Mouse (Mus musculus): Measurements from ENCODE around the gene Col17a1. TPM values are rescaled to one million over a fixed set of nuclear protein-coding genes. Genes with fewer than 3 reads are reported as not detected.

Gene Col17a1
- polyA plus RNA-seq, 1 experiment from 2014 or later, result 40.6 TPM

Other genes starting within 250 kb of the Col17a1 start
- 15.8 and 16.0 TPM in 2 replicates for gene Sh3pxd2a, start 227.7 kb downstream of the Col17a1 start, polyA plus RNA-seq (2015; fragmentation: Nextera tagmentation; extraction: Ambion mirVana)
- gene Stn1, start 154.6 kb downstream of the Col17a1 start, polyA plus RNA-seq (2015; fragmentation: Nextera tagmentation; extraction: Ambion mirVana), result 51.3 and 53.6 TPM in 2 replicates
- gene Slk, start 112.4 kb downstream of the Col17a1 start, polyA plus RNA-seq (2015; fragmentation: Nextera tagmentation; extraction: Ambion mirVana), result 10.4 and 14.1 TPM in 2 replicates
- 263 and 279 TPM in 2 replicates for gene Sfr1, start 39.6 kb upstream of the Col17a1 start, polyA plus RNA-seq (2015; fragmentation: Nextera tagmentation; extraction: Ambion mirVana)
- gene Gsto1, start 162.9 kb upstream of the Col17a1 start, polyA plus RNA-seq (2015; fragmentation: Nextera tagmentation; extraction: Ambion mirVana), result 228 and 237 TPM in 2 replicates
- 1.5 and 1.7 TPM in 2 replicates for gene Gsto2, start 173.4 kb upstream of the Col17a1 start, polyA plus RNA-seq (2015; fragmentation: Nextera tagmentation; extraction: Ambion mirVana)
- gene Cfap43, start 227.2 kb upstream of the Col17a1 start, polyA plus RNA-seq (2015; fragmentation: Nextera tagmentation; extraction: Ambion mirVana), result 2.0 and 3.6 TPM in 2 replicates
- gene Itprip, start 227.2 kb upstream of the Col17a1 start, polyA plus RNA-seq (2015; fragmentation: Nextera tagmentation; extraction: Ambion mirVana), result 19.3 and 20.6 TPM in 2 replicates
- 1.1 and 1.2 TPM in 2 replicates for gene Cfap58, start 245.6 kb upstream of the Col17a1 start, polyA plus RNA-seq (2015; fragmentation: Nextera tagmentation; extraction: Ambion mirVana)

Data from embryonic facial prominence, embryonic 15.5 days (tissue).